Mouse (Mus musculus) lung, postnatal 0 days (tissue): ENCODE measurements around the gene Tnrc18. TPM values are rescaled to one million over a fixed set of nuclear protein-coding genes. Genes with fewer than 3 reads are reported as not detected.

Source experiments
- ATAC-seq: fragments of 200-750 bp; cut with Nextera tagmentation; 2 replicates; pipeline ENCODE4 v1.8.0; 2017; ENCODE audit warnings: moderate library complexity
- DNase-seq: peaks from one replicate; pipeline ENCODE4 v3.0.0-alpha.2; 2016; ENCODE audit warnings: low spot score
- H3K27ac ChIP-seq: fragments of 300-500 bp; sonication (generic); 2 replicates; pipeline ENCODE4 v1.5.1; 2014; ENCODE audit warnings: antibody characterized with exemption, mild to moderate bottlenecking, low read length, mixed read lengths
- H3K27me3 ChIP-seq: fragments of 300-500 bp; sonication (generic); replicated peaks from 2 replicates; pipeline ENCODE4 v1.6.1; 2014; ENCODE audit warnings: low read length, mixed read lengths; ENCODE audit not compliant: insufficient read depth
- H3K36me3 ChIP-seq: fragments of 300-500 bp; sonication (generic); 2 replicates; pipeline ENCODE4 v1.6.1; 2014; ENCODE audit warnings: low read length, mixed read lengths; ENCODE audit not compliant: insufficient read depth
- H3K4me1 ChIP-seq: fragments of 300-500 bp; sonication (generic); 2 replicates; pipeline ENCODE4 v1.6.1; 2014; ENCODE audit warnings: antibody characterized with exemption, low read depth, low read length, mixed read lengths; ENCODE audit not compliant: insufficient read depth
- H3K4me2 ChIP-seq: fragments of 300-500 bp; sonication (generic); replicated peaks from 2 replicates; pipeline ENCODE4 v1.6.1; 2014; ENCODE audit warnings: low read depth, mild to moderate bottlenecking, low read length, moderate library complexity, mixed read lengths
- H3K4me3 ChIP-seq: fragments of 300-500 bp; sonication (generic); 2 replicates; pipeline ENCODE4 v1.5.1; 2014; ENCODE audit warnings: low read depth, low read length
- H3K9ac ChIP-seq: fragments of 300-500 bp; sonication (generic); replicated peaks from 2 replicates; pipeline ENCODE4 v1.6.1; 2014; ENCODE audit warnings: low read depth, mild to moderate bottlenecking
- H3K9me3 ChIP-seq: fragments of 300-500 bp; sonication (generic); 2 replicates; pipeline ENCODE4 v1.6.1; 2016; ENCODE audit warnings: low read length, mixed read lengths
- CTCF ChIP-seq: IDR thresholded peaks from 2 replicates; pipeline ENCODE4 v1.5.1; 2016; ENCODE audit warnings: antibody characterized with exemption, mild to moderate bottlenecking
- EP300 ChIP-seq: IDR thresholded peaks from 2 replicates; pipeline ENCODE4 v1.6.1; 2016; ENCODE audit warnings: antibody characterized with exemption, mild to moderate bottlenecking, control low read depth
- WGBS: fragments of 180-500 bp; shearing (Covaris S2); extraction: QIAGEN DNeasy Blood & Tissue Kit; methylation state at CpG from one replicate; pipeline ENCODE4 v1.1.7; 2014; 5-methylcytosine and 5-hydroxymethylcytosine counted together
- polyA plus RNA-seq: library from polyadenylated mRNA; unstranded; fragments of >200 nt; fragmentation: Nextera tagmentation; extraction: Ambion mirVana; gene quantifications from 2 replicates; pipeline ENCODE4 v1.2.1, GENCODE M21; 2015

The Tnrc18 gene
- polyA plus RNA-seq, 1 experiment from 2014 or later = 16.6 TPM

DNA sequence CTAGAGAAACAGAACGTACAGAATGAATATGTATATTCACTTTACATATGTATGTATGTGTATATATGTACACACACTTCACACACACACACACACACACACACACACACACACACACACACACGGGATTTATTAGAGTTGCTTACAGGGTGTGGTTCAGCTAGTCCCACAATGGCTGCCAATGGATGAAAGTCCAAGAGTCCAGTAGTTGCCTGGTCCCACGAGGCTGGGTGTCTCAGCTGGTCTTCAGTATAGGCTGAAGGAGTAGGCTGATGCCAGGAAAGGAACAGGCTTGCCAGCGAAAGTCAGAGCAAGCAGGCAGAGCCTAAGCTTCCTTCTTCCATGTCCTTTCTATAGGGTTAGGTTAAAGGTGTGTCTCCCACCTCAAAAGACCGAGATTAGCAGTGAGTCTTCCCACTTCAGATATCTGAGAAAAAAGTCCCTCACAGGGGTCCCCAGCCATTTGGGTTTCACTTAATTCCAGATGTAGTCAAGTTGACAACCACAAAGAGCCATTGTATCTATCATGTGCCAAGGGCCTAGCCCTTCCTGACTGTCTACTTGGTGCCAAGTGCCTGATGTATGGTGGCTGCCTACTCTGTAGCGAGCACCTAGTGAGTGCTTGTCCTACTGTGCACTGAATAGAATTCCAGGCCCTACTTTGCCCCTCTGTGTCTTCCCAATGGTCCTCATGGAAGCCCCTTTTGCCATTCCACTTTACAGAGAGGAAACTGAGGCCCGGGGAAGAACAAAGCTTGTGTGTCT is 33.6 kb upstream of the Tnrc18 start:
- Histone ChIP-seq H3K4me1 (no peaks in the 10 kb centered on the region), H3K4me3 (no peak overlapping the region), H3K36me3 (no peaks in the 10 kb centered on the region), H3K9ac (no peak overlapping the region), H3K9me3 (no peaks in the 10 kb centered on the region), H3K27me3 (no peaks in the 10 kb centered on the region), H3K27ac (no peak overlapping the region), H3K4me2 (no peak overlapping the region)
- DNase-seq = no peak
- no peak for TF ChIP-seq CTCF
- TF ChIP-seq EP300 = no peak
- no peak for ATAC-seq
- WGBS = 73% methylated on average over 7 of the region's 7 CpGs

DNA sequence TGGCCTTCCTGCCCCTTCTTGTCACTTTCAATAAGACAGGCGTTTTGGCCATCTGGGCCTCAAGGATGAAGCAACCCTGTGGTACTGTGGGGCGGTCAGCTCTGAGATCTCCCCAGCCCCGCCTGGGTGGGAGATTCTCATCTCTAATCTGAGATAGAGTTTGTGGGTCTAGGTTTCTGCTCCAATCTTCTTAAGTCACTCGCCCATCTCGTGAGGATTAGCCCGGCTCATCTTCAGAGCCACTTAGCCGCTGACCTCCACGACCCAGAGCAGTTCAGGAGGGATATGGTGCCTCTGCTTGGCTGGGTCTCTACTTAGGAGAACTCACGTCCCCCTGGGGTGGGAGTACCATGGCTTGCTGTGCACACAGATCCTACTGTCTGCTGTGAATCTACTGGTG is 33.0 kb upstream of the Tnrc18 start:
- Histone ChIP-seq H3K4me2 (no peak overlapping the region), H3K27me3 (no peaks in the 10 kb centered on the region), H3K36me3 (no peaks in the 10 kb centered on the region), H3K9me3 (no peaks in the 10 kb centered on the region), H3K4me3 (no peak overlapping the region), H3K27ac (no peak overlapping the region), H3K4me1 (no peaks in the 10 kb centered on the region), H3K9ac (no peak overlapping the region)
- no peak for ATAC-seq
- 74% methylated on average over 9 of the region's 9 CpGs for WGBS
- TF ChIP-seq EP300 (no peak), CTCF (no peak)
- DNase-seq = no peak

DNA sequence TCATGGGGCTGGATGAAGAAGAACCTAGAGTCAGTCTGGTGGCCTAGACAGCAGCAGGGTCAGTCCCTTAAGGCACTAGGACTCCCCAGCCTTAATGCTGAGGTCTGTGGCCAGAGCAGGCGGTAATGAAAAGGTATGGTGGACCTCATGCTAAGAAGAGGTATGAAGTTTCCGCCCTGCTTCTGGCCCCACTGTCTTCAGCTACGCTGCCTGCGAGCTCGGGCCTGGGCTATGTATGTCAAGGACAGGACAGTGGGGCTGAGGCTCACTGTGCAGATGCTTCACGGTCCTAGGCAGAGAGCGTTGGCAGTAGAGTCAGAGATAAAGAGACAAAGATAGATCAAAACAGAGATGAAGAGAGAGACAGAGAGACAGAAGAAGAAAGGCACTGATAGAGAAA is 31.4 kb upstream of the Tnrc18 start:
- ATAC-seq (no peak), DNase-seq (no peak)
- H3K36me3 ChIP-seq = no peaks in the 10 kb centered on the region
- H3K27me3 ChIP-seq = no peaks in the 10 kb centered on the region
- 89% methylated on average over 7 of the region's 7 CpGs for WGBS
- H3K9ac ChIP-seq = no peak overlapping the region
- H3K4me2 ChIP-seq = no peak overlapping the region
- H3K4me1 ChIP-seq = no peaks in the 10 kb centered on the region
- H3K27ac ChIP-seq = no peak overlapping the region
- H3K4me3 ChIP-seq = no peak overlapping the region
- TF ChIP-seq CTCF (no peak), EP300 (no peak)
- H3K9me3 ChIP-seq = no peaks in the 10 kb centered on the region

DNA sequence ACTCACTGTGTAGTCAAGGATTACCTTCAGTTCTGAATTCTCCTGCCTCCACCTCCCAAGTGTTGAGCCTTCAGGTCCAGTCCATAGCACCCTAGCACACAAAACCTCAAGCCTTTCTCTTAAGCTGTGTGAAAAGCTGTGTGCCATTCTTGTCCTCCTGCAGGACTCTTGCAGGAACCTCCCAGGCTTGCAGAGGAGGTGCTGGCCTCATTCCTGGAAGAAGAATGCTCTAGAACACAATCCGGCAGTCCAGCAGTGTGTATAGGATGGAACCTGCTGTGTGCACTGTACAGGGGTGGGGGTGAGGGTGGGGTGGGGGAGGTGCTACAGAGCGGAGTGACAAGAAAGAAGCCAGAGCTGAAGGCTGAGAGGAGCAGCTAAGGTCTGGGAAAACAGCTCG is 30.7 kb upstream of the Tnrc18 start:
- Histone ChIP-seq H3K9me3 (no peaks in the 10 kb centered on the region), H3K9ac (no peak overlapping the region), H3K4me3 (no peak overlapping the region), H3K4me1 (no peaks in the 10 kb centered on the region), H3K27ac (no peak overlapping the region), H3K36me3 (no peaks in the 10 kb centered on the region), H3K27me3 (no peaks in the 10 kb centered on the region), H3K4me2 (no peak overlapping the region)
- WGBS = 47% methylated on average over 3 of the region's 3 CpGs
- TF ChIP-seq EP300 (no peak), CTCF (no peak)
- DNase-seq (no peak), ATAC-seq (no peak)

DNA sequence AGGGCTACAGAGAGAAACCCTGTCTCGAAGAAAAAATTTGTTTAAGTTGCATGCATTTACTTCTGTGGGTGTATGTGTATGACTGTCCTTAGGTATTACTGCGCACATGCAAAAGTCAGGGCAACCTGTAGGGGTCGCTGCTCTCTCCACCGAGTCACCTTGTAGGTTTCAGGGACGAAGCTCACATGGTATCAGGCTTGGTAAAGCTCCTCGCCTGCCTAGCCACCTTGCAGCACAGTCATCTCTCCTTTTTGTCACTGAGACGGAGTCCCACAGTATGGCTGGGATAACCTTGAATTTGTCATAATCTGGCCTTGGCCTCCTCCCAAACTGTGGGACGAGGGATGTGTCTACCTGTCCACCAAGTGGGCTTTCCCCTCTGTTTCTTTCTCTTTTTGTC is 27.0 kb upstream of the Tnrc18 start:
- TF ChIP-seq CTCF = peak; percentile 70
- TF ChIP-seq EP300 = no peak
- no peak overlapping the region for H3K27ac ChIP-seq
- DNase-seq (no peak), ATAC-seq (no peak)
- 60% methylated on average over 8 of the region's 8 CpGs for WGBS
- no peak overlapping the region for H3K9ac ChIP-seq
- H3K4me1 ChIP-seq = no peaks in the 10 kb centered on the region
- H3K9me3 ChIP-seq = no peaks in the 10 kb centered on the region
- H3K4me2 ChIP-seq = no peak overlapping the region
- H3K27me3 ChIP-seq = no peaks in the 10 kb centered on the region
- H3K4me3 ChIP-seq = no peak overlapping the region
- H3K36me3 ChIP-seq = no peaks in the 10 kb centered on the region

DNA sequence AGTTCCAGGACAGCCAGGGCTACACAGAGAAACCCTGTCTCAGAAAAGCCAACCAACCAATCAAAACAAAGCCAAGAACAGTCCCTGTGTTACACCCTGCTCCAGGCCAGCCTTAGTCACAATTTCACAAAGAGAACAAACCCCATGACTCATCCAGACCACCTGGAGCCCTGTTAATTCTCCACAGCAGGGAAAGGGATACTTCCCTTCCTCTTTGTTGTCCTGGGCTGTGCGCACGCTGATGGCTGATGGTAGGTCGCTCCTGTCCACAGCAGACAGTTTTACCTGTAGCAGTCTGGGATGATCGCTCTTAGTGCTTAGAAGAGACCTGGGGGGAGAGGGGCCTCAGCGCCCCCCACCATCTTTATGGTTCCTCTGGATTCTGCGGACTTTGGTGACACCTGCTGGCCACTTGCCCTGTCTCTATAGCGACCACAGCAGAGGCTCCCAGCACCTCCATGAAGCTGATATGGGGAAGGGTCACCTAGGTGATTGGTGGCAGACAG is 24.7 kb upstream of the Tnrc18 start:
- H3K9ac ChIP-seq = no peak overlapping the region
- H3K4me3 ChIP-seq = no peak overlapping the region
- H3K4me2 ChIP-seq = no peak overlapping the region
- ATAC-seq = peak; percentile 49
- peak; percentile 48 for DNase-seq
- TF ChIP-seq CTCF = peak; percentile 71
- no peak for TF ChIP-seq EP300
- H3K27me3 ChIP-seq = no peaks in the 10 kb centered on the region
- H3K4me1 ChIP-seq = no peaks in the 10 kb centered on the region
- peak overlapping the region; percentile 4; the same call in 1 of the 2 replicates for H3K27ac ChIP-seq
- WGBS = 37% methylated on average over 7 of the region's 7 CpGs
- H3K9me3 ChIP-seq = no peaks in the 10 kb centered on the region
- no peaks in the 10 kb centered on the region for H3K36me3 ChIP-seq
